Mouse (Mus musculus): Measurements from ENCODE around the gene Cyp2d26. TPM values are rescaled to one million over a fixed set of nuclear protein-coding genes. Genes with fewer than 3 reads are reported as not detected.

The Cyp2d26 gene
- polyA plus RNA-seq, 1 experiment, result 780 TPM

GRCm38 (mm10) chr15:82764881-82765280, 29.2 kb downstream of the Cyp2d26 start:
- H3K4me1 ChIP-seq (ENCODE audit: control insufficient read depth, insufficient read depth, low read length), result no peaks in the 10 kb centered on the region
- H3K27ac ChIP-seq (ENCODE audit: insufficient read depth, low read depth, low read length), result no peak overlapping the region
- 84% methylated on average over 6 of the region's 6 CpGs for WGBS
- no peak overlapping the region for H3K4me3 ChIP-seq (ENCODE audit: insufficient read depth, low read depth, low read length)
- DNase-seq, result no peak
- no peaks in the 10 kb centered on the region for H3K27me3 ChIP-seq (replicated peaks; ENCODE audit: control insufficient read depth, insufficient read depth, low read length)
- TF ChIP-seq CTCF (conservative IDR thresholded peaks at IDR 0.05; ENCODE audit: insufficient read depth, insufficient read length, low read depth, low read length) (no peak), POLR2A (IDR thresholded peaks at IDR 0.05; ENCODE audit: low read depth, low read length) (no peak)
- no peaks in the 10 kb centered on the region for H3K36me3 ChIP-seq (ENCODE audit: control insufficient read depth, insufficient read depth, low read length)

- no peak within 1 kb of the TSS for H3K27ac ChIP-seq (ENCODE audit: insufficient read depth, low read depth, low read length)
- no peak for TF ChIP-seq POLR2A (IDR thresholded peaks at IDR 0.05; ENCODE audit: low read depth, low read length)
- TF ChIP-seq CTCF (conservative IDR thresholded peaks at IDR 0.05; ENCODE audit: insufficient read depth, insufficient read length, low read depth, low read length), result no peak
- H3K4me3 ChIP-seq (ENCODE audit: insufficient read depth, low read depth, low read length), result no peak within 1 kb of the TSS
- no peaks in the 10 kb centered on the region for H3K36me3 ChIP-seq (ENCODE audit: control insufficient read depth, insufficient read depth, low read length)
- H3K27me3 ChIP-seq (replicated peaks; ENCODE audit: control insufficient read depth, insufficient read depth, low read length), result no peaks in the 10 kb centered on the region
- no peaks in the 10 kb centered on the region for H3K4me1 ChIP-seq (ENCODE audit: control insufficient read depth, insufficient read depth, low read length)
- WGBS, result 81% methylated on average over 9 of the region's 9 CpGs
- DNase-seq, result no peak
Observed at GRCm38 (mm10) chr15:82763631-82764420, 30.3 kb downstream of the Cyp2d26 start, which contains the start of gene Cyp2d40. Cyp2d40 (minus strand) TSS chr15:82764183.

GRCm38 (mm10) chr15:82748141-82748540, 46.0 kb downstream of the Cyp2d26 start:
- Histone ChIP-seq H3K4me3 (ENCODE audit: insufficient read depth, low read depth, low read length) (no peak overlapping the region), H3K4me1 (ENCODE audit: control insufficient read depth, insufficient read depth, low read length) (no peaks in the 10 kb centered on the region), H3K27me3 (replicated peaks; ENCODE audit: control insufficient read depth, insufficient read depth, low read length) (no peaks in the 10 kb centered on the region), H3K27ac (ENCODE audit: insufficient read depth, low read depth, low read length) (no peak overlapping the region), H3K36me3 (ENCODE audit: control insufficient read depth, insufficient read depth, low read length) (no peaks in the 10 kb centered on the region)
- WGBS, result 35% methylated on average over 1 of the region's 1 CpGs
- TF ChIP-seq POLR2A (IDR thresholded peaks at IDR 0.05; ENCODE audit: low read depth, low read length) (no peak), CTCF (conservative IDR thresholded peaks at IDR 0.05; ENCODE audit: insufficient read depth, insufficient read length, low read depth, low read length) (no peak)
- no peak for DNase-seq

- no peak overlapping the region for H3K27ac ChIP-seq (ENCODE audit: insufficient read depth, low read depth, low read length)
- H3K4me1 ChIP-seq (ENCODE audit: control insufficient read depth, insufficient read depth, low read length), result no peaks in the 10 kb centered on the region
- WGBS, result 30% methylated on average over 1 of the region's 1 CpGs
- H3K4me3 ChIP-seq (ENCODE audit: insufficient read depth, low read depth, low read length), result no peak overlapping the region
- peak; percentile 49 for DNase-seq
- H3K36me3 ChIP-seq (ENCODE audit: control insufficient read depth, insufficient read depth, low read length), result no peaks in the 10 kb centered on the region
- no peaks in the 10 kb centered on the region for H3K27me3 ChIP-seq (replicated peaks; ENCODE audit: control insufficient read depth, insufficient read depth, low read length)
- no peak for TF ChIP-seq CTCF (conservative IDR thresholded peaks at IDR 0.05; ENCODE audit: insufficient read depth, insufficient read length, low read depth, low read length)
- no peak for TF ChIP-seq POLR2A (IDR thresholded peaks at IDR 0.05; ENCODE audit: low read depth, low read length)
Observed at GRCm38 (mm10) chr15:82747516-82747915, 46.6 kb downstream of the Cyp2d26 start.

Other genes with a start within 250 kb of the Cyp2d26 start
- 54.8 and 67.6 TPM in 2 replicates for gene Cyp2d12, start 239.2 kb downstream of the Cyp2d26 start, polyA plus RNA-seq (2012; rRNA removed)
- 0.04 and 0.06 TPM in 2 replicates for gene Cyp2d34, start 173.3 kb downstream of the Cyp2d26 start, polyA plus RNA-seq (2012; rRNA removed)
- gene Cyp2d40, start 30.1 kb downstream of the Cyp2d26 start, polyA plus RNA-seq (2012; rRNA removed), result 0.06 and 0.23 TPM in 2 replicates
- gene Tcf20, start 193.6 kb upstream of the Cyp2d26 start, polyA plus RNA-seq (2012; rRNA removed), result 17.8 and 18.1 TPM in 2 replicates
- gene Nfam1, start 239.0 kb upstream of the Cyp2d26 start, polyA plus RNA-seq (2012; rRNA removed), result 2.2 and 2.9 TPM in 2 replicates

Measured in kidney, adult 2 months (tissue).